Mouse (Mus musculus) G1E (cell line): Measurements from ENCODE around the gene Kri1. TPM values are rescaled to one million over a fixed set of nuclear protein-coding genes. Genes with fewer than 3 reads are reported as not detected.

Experiments
- ATAC-seq: 2 replicates; pipeline ENCODE4 v1.8.0; 2016; ENCODE audit warnings: mild to moderate bottlenecking; ENCODE audit not compliant: insufficient number of reproducible peaks, poor library complexity, low FRiP score, severe bottlenecking; ENCODE audit errors: extremely low read depth
- DNase-seq: peaks from one replicate; pipeline ENCODE4 v3.0.0; 2012; ENCODE audit warnings: low spot score
- H3K27me3 ChIP-seq: 2 replicates; pipeline ENCODE4 v1.6.1; 2012; ENCODE audit warnings: mild to moderate bottlenecking, low read length, inconsistent platforms; ENCODE audit not compliant: insufficient read depth
- H3K36me3 ChIP-seq: replicated peaks from 2 replicates; pipeline ENCODE3; 2012; ENCODE audit warnings: mild to moderate bottlenecking, inconsistent platforms
- H3K4me1 ChIP-seq: 2 replicates; pipeline ENCODE4 v1.6.1; 2012; ENCODE audit warnings: low read depth, low read length, inconsistent platforms, mixed read lengths; ENCODE audit not compliant: insufficient read depth
- H3K4me3 ChIP-seq: 2 replicates; pipeline ENCODE4 v1.5.1; 2012; ENCODE audit warnings: low read depth, mild to moderate bottlenecking, inconsistent platforms, low read length, moderate library complexity, mixed read lengths
- H3K9me3 ChIP-seq: replicated peaks from 2 replicates; pipeline ENCODE4 v1.6.1; 2012; ENCODE audit warnings: inconsistent platforms
- CTCF ChIP-seq: IDR thresholded peaks from 2 replicates; pipeline ENCODE4 v1.5.1; 2012; ENCODE audit warnings: low read depth, low read length, inconsistent platforms, mixed read lengths
- GATA1 ChIP-seq: IDR thresholded peaks from 2 replicates; pipeline ENCODE4 v1.6.1; 2012; ENCODE audit warnings: borderline replicate concordance, low read length, inconsistent platforms, mixed read lengths
- GATA2 ChIP-seq: IDR thresholded peaks from 2 replicates; pipeline ENCODE4 v1.6.1; 2012; ENCODE audit warnings: low read depth, low read length, inconsistent platforms, borderline replicate concordance
- POLR2AphosphoS5 ChIP-seq: IDR thresholded peaks from 2 replicates; pipeline ENCODE4 v1.6.1; 2012; ENCODE audit warnings: low read depth, low read length, inconsistent platforms; ENCODE audit not compliant: insufficient replicate concordance
- TAL1 ChIP-seq: conservative IDR thresholded peaks from 2 replicates; pipeline ENCODE4 v1.6.1; 2012; ENCODE audit warnings: low read depth, low read length, inconsistent platforms, mixed read lengths
- polyA plus RNA-seq: library from polyadenylated mRNA; stranded (reverse); fragments of >175 nt; gene quantifications from 2 replicates; pipeline ENCODE4 v1.2.3, GENCODE M21; 2012
- total RNA-seq, 2 experiments: library from RNA; stranded (forward) in 1 of 2; stranded (reverse) in 1 of 2; fragments of 200-1000 nt in 1 of 2; fragments of >200 nt in 1 of 2; fragmentation: Nextera tagmentation in 1 of 2; gene quantifications; 2 replicates each; pipeline ENCODE4 v1.2.3; 2014 to 2017

Gene Kri1
- 45.4 and 52.7 TPM in 2 replicates for total RNA-seq (2014; fragmentation: Nextera tagmentation)
- total RNA-seq (2017), result 74.3 and 89.3 TPM in 2 replicates
- polyA plus RNA-seq, result 46.2 and 56.6 TPM in 2 replicates

DNA sequence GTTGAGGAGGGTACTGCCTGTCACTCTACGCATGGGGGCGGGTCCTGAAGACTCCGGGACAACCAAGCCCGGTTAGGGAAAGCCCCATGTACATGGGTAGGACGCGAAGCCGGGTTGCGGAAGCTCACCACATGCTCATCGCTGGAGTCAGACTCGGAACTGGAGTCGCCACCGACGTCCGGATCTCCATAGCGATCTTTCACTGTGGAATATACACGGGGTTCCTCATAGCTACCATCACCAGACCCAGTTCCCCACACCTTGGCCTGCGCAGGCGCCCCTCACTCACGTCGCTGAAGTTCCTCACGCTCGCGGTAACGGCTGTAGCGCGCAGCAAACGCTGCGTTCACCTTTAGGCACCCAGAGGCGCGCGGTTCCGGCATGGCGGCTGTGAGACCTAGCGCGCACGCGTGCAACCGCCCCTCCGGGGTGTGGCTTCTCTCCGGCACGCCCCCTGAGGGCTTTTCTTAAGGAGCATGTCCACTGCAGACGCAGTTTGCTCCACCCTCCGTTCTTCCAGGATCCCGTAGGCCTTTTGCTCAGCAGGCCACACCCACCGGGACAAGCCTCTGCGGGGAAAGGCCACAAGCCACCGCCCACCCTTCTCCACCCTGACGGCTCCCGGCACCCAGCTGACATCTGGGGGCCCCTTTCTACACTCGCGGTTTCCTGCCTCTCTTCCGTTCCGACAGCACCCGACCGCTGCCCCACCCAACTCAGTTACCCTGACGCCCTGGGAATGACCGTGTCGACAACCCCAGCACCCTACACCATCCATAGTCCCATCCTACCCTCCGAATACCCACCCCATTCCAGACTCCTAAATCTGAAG is at the start of gene Kri1:
TSS of gene Kri1 (minus strand) at position 399 of the 832 bp plus-strand sequence.
- TF ChIP-seq GATA2 (no peak), TAL1 (no peak), GATA1 (no peak), POLR2AphosphoS5 (0 out of 2 replicates have a peak, but pooled peaks have one; percentile 63)
- Histone ChIP-seq H3K4me1 (peaks cover 52% of the 10 kb centered on the region), H3K27me3 (no peaks in the 10 kb centered on the region)

GRCm38 (mm10) chr9:21336491-21336890 is 48.7 kb upstream of the Kri1 start:
- TF ChIP-seq GATA2 (no peak), GATA1 (no peak), POLR2AphosphoS5 (no peak), TAL1 (no peak), CTCF (no peak)
- no peak overlapping the region for H3K4me3 ChIP-seq
- no peaks in the 10 kb centered on the region for H3K9me3 ChIP-seq
- ATAC-seq, result no peak
- H3K4me1 ChIP-seq, result peaks cover 26% of the 10 kb centered on the region
- DNase-seq, result no peak
- no peaks in the 10 kb centered on the region for H3K27me3 ChIP-seq
- peaks cover 38% of the 10 kb centered on the region for H3K36me3 ChIP-seq

More for the DNA sequence above, at the start of gene Kri1:
- H3K4me3 ChIP-seq, result peak within 1 kb of the TSS; percentile 87
- H3K9me3 ChIP-seq, result no peaks in the 10 kb centered on the region
- H3K36me3 ChIP-seq, result peaks cover 50% of the 10 kb centered on the region
- DNase-seq (peak; percentile 95), ATAC-seq (peak; percentile 75)

GRCm38 (mm10) chr9:21335391-21335790 is 47.6 kb upstream of the Kri1 start:
- ATAC-seq (no peak), DNase-seq (no peak)
- H3K36me3 ChIP-seq, result peaks cover 30% of the 10 kb centered on the region
- H3K4me1 ChIP-seq, result peaks cover 28% of the 10 kb centered on the region
- no peaks in the 10 kb centered on the region for H3K27me3 ChIP-seq
- H3K4me3 ChIP-seq, result no peak overlapping the region
- H3K9me3 ChIP-seq, result no peaks in the 10 kb centered on the region
- TF ChIP-seq GATA2 (no peak), GATA1 (no peak), POLR2AphosphoS5 (no peak), TAL1 (no peak), CTCF (no peak)

- H3K4me3 ChIP-seq, result no peak overlapping the region
- no peak for TF ChIP-seq GATA1
- TF ChIP-seq POLR2AphosphoS5, result no peak
- TF ChIP-seq CTCF, result no peak
- no peak for TF ChIP-seq TAL1
- no peak for TF ChIP-seq GATA2
- no peaks in the 10 kb centered on the region for H3K27me3 ChIP-seq
- DNase-seq, result no peak
- peaks cover 31% of the 10 kb centered on the region for H3K36me3 ChIP-seq
- no peaks in the 10 kb centered on the region for H3K9me3 ChIP-seq
- no peak for ATAC-seq
- H3K4me1 ChIP-seq, result peaks cover 33% of the 10 kb centered on the region
Measured at GRCm38 (mm10) chr9:21334747-21335146, 47.0 kb upstream of the Kri1 start.

GRCm38 (mm10) chr9:21333523-21333922 is 45.8 kb upstream of the Kri1 start:
- Histone ChIP-seq H3K27me3 (no peaks in the 10 kb centered on the region), H3K4me1 (peaks cover 40% of the 10 kb centered on the region), H3K4me3 (no peak overlapping the region), H3K9me3 (no peaks in the 10 kb centered on the region), H3K36me3 (peaks cover 31% of the 10 kb centered on the region)
- TF ChIP-seq GATA2 (no peak), POLR2AphosphoS5 (no peak), TAL1 (no peak), CTCF (no peak), GATA1 (no peak)
- ATAC-seq (no peak), DNase-seq (no peak)

- peaks cover 44% of the 10 kb centered on the region for H3K4me1 ChIP-seq
- DNase-seq (no peak), ATAC-seq (no peak)
- H3K27me3 ChIP-seq, result no peaks in the 10 kb centered on the region
- no peaks in the 10 kb centered on the region for H3K9me3 ChIP-seq
- TF ChIP-seq TAL1, result no peak
- TF ChIP-seq POLR2AphosphoS5, result no peak
- TF ChIP-seq CTCF, result no peak
- no peak for TF ChIP-seq GATA1
- TF ChIP-seq GATA2, result no peak
- peaks cover 22% of the 10 kb centered on the region for H3K36me3 ChIP-seq
- H3K4me3 ChIP-seq, result no peak overlapping the region
Measured at GRCm38 (mm10) chr9:21332161-21333061, 44.6 kb upstream of the Kri1 start.
